Mouse (Mus musculus): ENCODE results near the gene 5330417C22Rik.

5330417C22Rik gene

DNA sequence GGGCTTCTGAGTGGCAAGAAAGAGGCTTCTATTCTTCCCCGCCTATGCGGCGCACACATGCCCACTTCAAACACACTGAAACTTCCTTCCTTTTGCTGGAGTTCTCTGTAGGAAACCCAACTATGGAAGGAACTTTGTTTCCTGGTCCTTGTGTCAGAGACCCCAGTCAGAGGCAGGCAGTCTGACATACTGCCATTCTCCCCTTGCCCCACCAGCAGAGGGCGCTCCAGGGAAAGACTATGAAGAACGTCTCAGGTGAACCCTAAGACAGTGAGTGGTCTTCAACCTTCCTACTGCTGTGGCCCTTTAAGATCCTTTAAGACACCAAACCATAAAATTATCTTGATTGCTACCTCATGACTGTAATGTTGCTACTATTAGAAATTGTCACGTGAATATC, 69.9 kb downstream of the 5330417C22Rik start:
- peak; percentile 55 for DNase-seq (ENCODE audit: low read depth, low spot score)

DNA sequence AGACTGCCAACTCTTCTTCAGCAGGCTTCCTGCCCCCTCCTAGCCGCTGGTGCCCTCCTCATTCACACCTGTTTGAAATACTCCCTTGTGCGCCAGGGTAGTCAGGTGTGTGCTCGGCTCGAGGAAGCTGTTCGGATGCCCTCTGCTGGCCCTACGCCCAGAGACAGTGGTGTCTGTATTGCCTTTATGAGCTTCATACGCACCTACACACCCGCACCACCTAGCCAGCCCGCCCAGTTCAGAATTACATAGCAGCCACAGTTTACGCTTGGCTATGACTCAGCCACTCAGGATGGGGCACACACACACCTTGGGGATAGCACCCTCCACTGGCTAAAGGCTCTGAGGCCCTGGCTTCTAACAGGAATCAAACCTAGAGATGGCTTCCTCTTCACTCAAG, 77.5 kb downstream of the 5330417C22Rik start:
- peak; percentile 83 for DNase-seq (ENCODE audit: low read depth, low spot score)

DNA sequence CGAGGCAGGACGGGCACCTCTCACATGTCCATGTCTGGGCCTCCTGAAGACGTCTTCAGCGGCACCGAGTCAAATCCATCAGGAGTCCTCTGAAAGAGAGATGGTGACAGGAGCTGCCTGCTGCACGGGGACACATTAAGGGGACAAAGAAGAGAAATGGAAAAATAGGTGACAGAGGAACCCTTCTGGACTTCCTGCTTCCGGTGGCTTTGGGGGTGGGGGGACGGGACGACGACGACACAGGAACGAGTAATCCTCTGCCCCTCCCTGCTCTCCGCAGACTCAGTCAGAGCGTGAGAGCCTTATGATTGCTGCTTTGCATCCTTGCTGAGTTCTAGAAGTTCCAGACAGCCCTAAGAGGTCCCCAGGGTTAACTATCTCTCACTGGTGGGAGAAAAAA, 78.0 kb downstream of the 5330417C22Rik start:
- DNase-seq (ENCODE audit: low read depth, low spot score), result peak; percentile 75

DNA sequence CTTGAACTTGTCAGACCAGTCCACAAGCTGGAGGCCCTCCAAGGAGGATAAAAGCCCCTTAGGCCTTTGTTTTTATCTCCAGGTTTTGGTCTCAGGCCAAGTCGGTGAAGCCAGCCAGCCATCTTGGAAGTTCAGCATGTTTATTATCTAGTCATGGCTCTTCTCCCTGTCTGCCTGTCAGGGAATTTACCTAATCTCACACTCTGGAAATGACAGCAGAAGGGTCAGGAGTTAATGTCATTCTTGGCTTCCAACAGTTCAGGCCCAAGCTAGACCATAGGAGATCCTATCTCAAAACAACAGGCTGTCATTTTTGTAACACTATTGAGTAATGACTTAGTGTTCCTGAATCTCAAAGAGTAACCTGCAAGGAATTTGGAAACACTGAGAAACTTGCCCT, 82.2 kb downstream of the 5330417C22Rik start:
- DNase-seq (ENCODE audit: low read depth, low spot score), result no peak

DNA sequence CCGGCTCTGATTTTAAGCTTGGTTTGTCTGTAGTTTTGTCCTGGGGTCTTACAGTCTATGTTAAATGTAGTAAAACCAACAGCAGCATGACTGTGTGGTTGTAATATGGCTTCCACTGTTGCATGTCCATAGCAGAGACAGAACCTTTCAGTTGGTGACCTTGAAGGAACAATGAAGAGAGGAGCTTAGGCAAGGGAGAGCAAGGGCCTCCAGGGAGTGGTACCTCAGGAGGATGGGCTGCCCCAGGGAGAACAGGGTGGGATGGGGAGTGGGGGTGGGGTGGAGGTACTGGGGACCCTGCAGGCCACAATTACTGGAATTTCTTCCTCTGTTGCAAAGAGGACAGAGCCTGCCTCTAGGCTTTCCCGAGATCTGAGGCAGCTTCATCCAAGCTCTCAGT, 84.4 kb downstream of the 5330417C22Rik start:
- no peak for DNase-seq (ENCODE audit: low read depth, low spot score)

DNA sequence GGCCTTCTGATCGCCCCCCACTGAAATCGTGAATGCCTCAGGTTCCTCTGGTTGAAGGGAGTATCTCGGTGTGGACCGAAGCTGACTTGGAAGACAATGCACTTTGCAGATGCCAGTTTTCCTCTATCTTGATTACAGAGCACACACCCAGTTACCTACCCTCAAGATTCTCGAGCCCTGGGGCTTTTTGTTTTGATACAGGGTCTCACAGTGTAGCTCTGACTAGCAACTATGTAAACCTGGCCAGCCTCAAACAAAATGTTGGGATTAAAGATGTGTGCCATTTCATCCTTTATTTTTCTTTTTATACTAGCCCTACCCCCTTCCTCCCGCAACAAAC, 91.0 kb downstream of the 5330417C22Rik start:
- DNase-seq (ENCODE audit: low read depth, low spot score), result no peak

- peak; percentile 92 for DNase-seq (ENCODE audit: low read depth, low spot score)
Observed at GRCm38 (mm10) chr3:108444698-108445365, 91.5 kb downstream of the 5330417C22Rik start, which contains the start of gene Sars. Sars (minus strand) TSS chr3:108445209.

DNA sequence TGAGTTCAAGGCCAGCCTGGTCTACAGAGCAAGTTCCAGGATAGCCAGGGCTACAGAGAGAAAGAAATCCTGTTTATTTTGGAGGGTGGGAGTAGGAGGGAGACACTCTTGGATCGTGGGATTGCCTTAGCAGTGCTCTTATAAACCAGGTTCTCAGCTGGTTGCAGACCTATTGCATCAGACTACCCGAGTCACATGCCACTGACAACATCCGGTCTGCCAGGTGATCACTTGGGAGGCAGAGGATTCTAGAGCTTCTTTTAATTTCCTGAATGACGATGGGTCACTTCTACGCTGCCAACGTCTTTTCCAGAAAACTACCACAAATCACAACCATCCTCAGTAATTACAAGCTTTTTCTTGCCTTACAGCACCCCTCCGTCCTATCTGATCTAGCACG, 92.3 kb downstream of the 5330417C22Rik start:
- peak; percentile 78 for DNase-seq (ENCODE audit: low read depth, low spot score)

DNA sequence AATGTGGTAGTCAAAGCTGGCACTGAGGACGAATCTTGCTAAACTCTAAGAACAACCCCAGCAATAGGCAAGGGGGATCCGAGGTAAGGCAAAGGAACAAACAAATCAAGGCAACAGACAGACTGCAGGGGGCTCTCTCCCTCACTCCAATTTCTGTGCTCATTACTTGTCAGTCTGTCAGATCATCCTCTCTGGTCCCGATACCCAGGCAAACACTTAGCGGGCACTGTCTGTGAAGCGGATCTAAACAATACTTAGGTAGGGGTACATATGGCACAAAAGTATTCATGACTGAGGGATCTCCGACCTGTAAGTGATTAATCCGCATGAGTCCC, 100.0 kb downstream of the 5330417C22Rik start:
- DNase-seq (ENCODE audit: low read depth, low spot score), result no peak

DNA sequence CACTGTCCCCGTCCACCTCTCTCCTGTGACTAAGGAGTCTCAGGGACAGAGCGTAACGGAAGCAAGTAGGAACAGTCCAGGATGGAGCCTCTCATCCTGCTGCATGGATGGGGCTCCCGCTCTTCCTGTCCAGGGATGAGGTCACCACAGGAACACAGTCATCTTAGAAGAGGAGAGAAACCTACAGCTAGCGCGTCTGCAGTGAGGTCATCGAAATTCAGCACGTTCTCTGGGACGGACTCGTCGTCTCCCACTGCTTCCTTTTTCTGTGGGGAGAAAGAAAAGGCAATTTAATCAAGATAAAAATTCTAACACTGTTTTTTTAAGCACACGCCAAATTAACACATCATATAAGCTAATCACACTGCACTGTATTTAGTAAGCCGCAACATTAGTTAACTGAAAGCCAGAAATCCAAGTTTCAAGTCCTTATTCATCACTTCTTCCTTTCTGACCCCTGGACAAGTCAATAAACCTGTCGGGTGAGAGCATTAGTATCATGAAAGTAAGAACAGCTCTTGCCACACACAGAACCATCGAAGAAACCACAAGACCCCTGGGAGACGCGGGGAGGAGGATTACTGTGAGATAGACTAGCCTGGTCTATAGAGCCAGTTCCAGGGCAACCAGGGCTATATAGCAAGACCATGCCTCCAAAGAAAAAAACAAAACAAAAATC, 100.5 kb downstream of the 5330417C22Rik start:
- DNase-seq (ENCODE audit: low read depth, low spot score), result no peak

- DNase-seq (ENCODE audit: low read depth, low spot score), result no peak
Observed at GRCm38 (mm10) chr3:108433881-108434495, 102.3 kb downstream of the 5330417C22Rik start.

- no peak for DNase-seq (ENCODE audit: low read depth, low spot score)
Observed at GRCm38 (mm10) chr3:108433188-108433880, 103.0 kb downstream of the 5330417C22Rik start.

GRCm38 (mm10) chr3:108432542-108433187, 103.7 kb downstream of the 5330417C22Rik start:
- no peak for DNase-seq (ENCODE audit: low read depth, low spot score)

GRCm38 (mm10) chr3:108425624-108426018, 110.7 kb downstream of the 5330417C22Rik start:
- no peak for DNase-seq (ENCODE audit: low read depth, low spot score)

GRCm38 (mm10) chr3:108424944-108425623, 111.3 kb downstream of the 5330417C22Rik start:
- DNase-seq (ENCODE audit: low read depth, low spot score), result no peak

DNA sequence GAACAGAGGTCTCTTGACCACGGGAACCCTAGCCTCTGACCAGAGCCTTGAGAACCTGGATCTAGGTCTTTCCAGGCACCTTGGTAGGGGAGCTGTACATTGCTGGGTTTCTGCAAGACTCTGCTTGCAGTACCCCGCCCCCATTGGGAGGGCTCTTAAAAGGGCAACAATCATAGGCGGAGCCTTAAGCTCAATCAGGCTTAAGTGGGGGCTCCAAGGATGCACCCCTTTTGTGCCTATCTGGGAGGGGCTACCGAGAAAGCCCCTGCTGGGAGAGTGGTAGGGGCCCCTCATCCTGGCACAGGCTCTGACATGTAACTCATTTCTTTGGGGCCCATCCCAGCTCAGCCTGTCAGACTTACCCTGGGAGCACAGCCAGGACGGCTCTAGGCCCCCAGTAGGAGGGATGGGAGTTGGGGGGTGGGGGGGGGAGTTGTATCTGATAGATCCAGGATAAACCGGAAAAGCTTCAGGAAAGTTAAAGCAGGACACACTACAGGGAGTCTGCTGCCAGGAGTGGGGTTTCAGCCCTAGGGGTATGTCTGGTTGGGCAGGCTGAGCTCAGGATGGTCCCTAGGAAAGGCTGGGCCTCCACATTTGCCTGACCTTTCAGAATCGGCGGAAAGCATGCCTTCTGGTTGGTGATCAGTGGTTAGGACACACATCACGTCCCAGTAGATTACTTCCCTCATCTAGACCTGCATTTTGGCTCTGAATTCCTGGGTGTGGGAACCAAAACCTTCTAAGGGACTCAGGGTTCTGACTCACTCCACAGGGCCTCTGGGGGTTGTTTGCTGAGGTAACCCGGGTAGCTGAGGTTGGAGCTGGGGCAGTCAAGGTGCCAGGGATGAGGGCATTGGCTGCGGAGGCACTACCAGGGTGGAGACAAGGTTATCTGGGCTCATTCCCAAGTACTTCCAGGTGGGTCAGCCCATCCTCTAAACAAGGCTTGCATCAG, 112.2 kb downstream of the 5330417C22Rik start:
- peak; percentile 49 for DNase-seq (ENCODE audit: low read depth, low spot score)

DNA sequence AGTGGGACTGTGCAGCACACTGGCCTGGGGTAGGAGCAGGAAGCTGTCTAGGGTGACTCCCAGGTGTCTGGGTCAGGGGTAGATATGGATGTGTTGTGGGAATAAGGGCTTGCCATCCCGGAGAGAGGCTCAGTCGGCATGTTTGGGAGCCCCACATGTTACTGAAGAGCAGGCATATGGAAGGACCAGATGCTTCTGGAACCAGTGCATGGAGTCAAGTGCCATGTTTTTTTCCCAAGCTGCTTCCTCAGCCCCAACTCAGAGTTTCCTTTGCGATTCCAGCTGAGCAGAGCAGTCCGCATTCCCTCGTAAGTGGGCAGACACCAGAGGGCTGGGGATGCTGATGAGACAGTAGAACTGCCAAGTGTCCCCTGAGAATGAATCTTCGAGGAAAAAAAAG, 113.3 kb downstream of the 5330417C22Rik start:
- DNase-seq (ENCODE audit: low read depth, low spot score), result no peak

GRCm38 (mm10) chr3:108415831-108416223, 120.5 kb downstream of the 5330417C22Rik start:
- peak; percentile 86 for DNase-seq (ENCODE audit: low read depth, low spot score)

DNA sequence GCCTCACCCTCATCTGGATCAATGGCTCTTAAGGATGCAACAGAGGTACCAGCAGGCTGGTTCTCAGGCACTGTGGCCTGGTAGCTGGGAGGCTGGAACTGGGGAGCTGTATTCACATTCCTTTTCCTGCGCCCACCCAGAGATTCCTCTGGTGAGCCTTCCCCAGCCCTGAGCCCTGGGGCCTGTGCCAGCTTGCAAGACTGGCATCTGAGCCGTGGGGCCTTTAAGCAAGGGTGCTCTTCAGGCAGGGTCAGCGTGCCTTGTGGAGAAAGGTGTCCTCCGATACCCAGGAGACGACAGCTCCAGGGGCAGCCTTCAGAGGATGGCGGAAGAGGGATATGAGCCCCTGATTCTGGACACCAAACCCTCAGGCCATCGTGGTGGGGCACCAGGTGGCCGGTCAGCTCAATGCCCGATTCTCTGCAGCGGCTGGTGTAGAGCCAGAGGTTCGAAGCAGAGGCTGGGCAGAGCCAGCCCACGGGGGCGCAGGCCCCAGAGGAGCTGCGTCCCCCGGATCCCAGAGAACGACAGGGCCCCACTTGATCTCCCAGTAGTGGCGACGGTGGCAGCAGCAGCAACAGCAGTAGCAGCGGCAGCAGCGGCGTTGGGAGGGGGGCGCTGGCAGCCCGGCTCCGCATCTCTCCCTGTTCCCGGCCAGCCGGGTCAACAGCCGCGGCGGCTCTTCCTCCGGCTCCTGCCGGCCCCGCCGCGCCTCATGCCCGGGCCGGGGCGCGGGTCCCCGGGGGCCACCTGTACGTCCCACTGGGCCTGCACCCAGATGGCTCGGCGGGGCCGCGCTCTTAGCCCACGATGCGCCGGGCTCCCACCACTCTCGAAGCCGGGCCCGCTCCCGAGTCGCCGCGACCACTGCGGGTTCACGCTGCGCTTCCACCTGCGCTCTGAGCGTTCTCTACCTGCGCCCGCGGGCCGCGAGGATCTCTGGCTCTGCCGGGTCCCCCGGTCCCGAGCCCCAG, 121.2 kb downstream of the 5330417C22Rik start, which contains the start of gene Celsr2:
Gene Celsr2 (minus strand): TSS at position 696 of the 974 bp plus-strand sequence.
- peak; percentile 36 for DNase-seq (ENCODE audit: low read depth, low spot score)
